Mouse (Mus musculus): ENCODE measurements around the gene Slc13a3. TPM values are rescaled to one million over a fixed set of nuclear protein-coding genes. Genes with fewer than 3 reads are reported as not detected.

Gene Slc13a3
- polyA plus RNA-seq, 1 experiment from 2014 or later, result 24.6 TPM

- ATAC-seq (ENCODE audit: low read depth), result peak; percentile 39; the same call in 1 of the 2 replicates
- WGBS (ENCODE audit: insufficient replicate concordance), result 16% methylated on average over 8 of the region's 8 CpGs
- Histone ChIP-seq H3K27ac (ENCODE audit: low read length) (no peak overlapping the region), H3K36me3 (ENCODE audit: control insufficient read depth, insufficient read depth) (peaks cover 4% of the 10 kb centered on the region; the same call in 1 of the 2 replicates), H3K27me3 (ENCODE audit: control insufficient read depth, insufficient read depth, low read depth, low read length) (no peaks in the 10 kb centered on the region), H3K9me3 (replicated peaks; ENCODE audit: control insufficient read depth, low read length) (no peaks in the 10 kb centered on the region), H3K4me3 (ENCODE audit: low read depth, low read length) (no peak overlapping the region), H3K4me2 (ENCODE audit: low read depth, low read length) (no peak overlapping the region), H3K4me1 (ENCODE audit: control insufficient read depth, low read depth, low read length) (peaks cover under 1% of the 10 kb centered on the region; the same call in 1 of the 2 replicates), H3K9ac (ENCODE audit: low read depth, low read length) (no peak overlapping the region)
Measured at GRCm38 (mm10) chr2:165486881-165487535, 14.0 kb upstream of the Slc13a3 start.

- no peaks in the 10 kb centered on the region for H3K4me1 ChIP-seq (ENCODE audit: control insufficient read depth, low read depth, low read length)
- no peak overlapping the region for H3K4me2 ChIP-seq (ENCODE audit: low read depth, low read length)
- 75% methylated on average over 5 of the region's 5 CpGs for WGBS (ENCODE audit: insufficient replicate concordance)
- H3K36me3 ChIP-seq (ENCODE audit: control insufficient read depth, insufficient read depth), result peaks cover 4% of the 10 kb centered on the region; the same call in 1 of the 2 replicates
- H3K27ac ChIP-seq (ENCODE audit: low read length), result no peak overlapping the region
- ATAC-seq (ENCODE audit: low read depth), result no peak
- no peak overlapping the region for H3K9ac ChIP-seq (ENCODE audit: low read depth, low read length)
- H3K9me3 ChIP-seq (replicated peaks; ENCODE audit: control insufficient read depth, low read length), result no peaks in the 10 kb centered on the region
- no peaks in the 10 kb centered on the region for H3K27me3 ChIP-seq (ENCODE audit: control insufficient read depth, insufficient read depth, low read depth, low read length)
- no peak overlapping the region for H3K4me3 ChIP-seq (ENCODE audit: low read depth, low read length)
Measured at GRCm38 (mm10) chr2:165486401-165486800, 13.4 kb upstream of the Slc13a3 start.

GRCm38 (mm10) chr2:165485826-165486225 lies 12.8 kb upstream of the Slc13a3 start:
- H3K9me3 ChIP-seq (replicated peaks; ENCODE audit: control insufficient read depth, low read length), result no peaks in the 10 kb centered on the region
- H3K9ac ChIP-seq (ENCODE audit: low read depth, low read length), result no peak overlapping the region
- H3K4me2 ChIP-seq (ENCODE audit: low read depth, low read length), result no peak overlapping the region
- H3K4me1 ChIP-seq (ENCODE audit: control insufficient read depth, low read depth, low read length), result no peaks in the 10 kb centered on the region
- no peak overlapping the region for H3K27ac ChIP-seq (ENCODE audit: low read length)
- no peak overlapping the region for H3K4me3 ChIP-seq (ENCODE audit: low read depth, low read length)
- H3K36me3 ChIP-seq (ENCODE audit: control insufficient read depth, insufficient read depth), result peaks cover 4% of the 10 kb centered on the region; the same call in 1 of the 2 replicates
- WGBS (ENCODE audit: insufficient replicate concordance), result 44% methylated on average over 3 of the region's 3 CpGs
- no peak for ATAC-seq (ENCODE audit: low read depth)
- no peaks in the 10 kb centered on the region for H3K27me3 ChIP-seq (ENCODE audit: control insufficient read depth, insufficient read depth, low read depth, low read length)

- no peak for ATAC-seq (ENCODE audit: low read depth)
- WGBS (ENCODE audit: insufficient replicate concordance), result 45% methylated on average over 6 of the region's 6 CpGs
- Histone ChIP-seq H3K4me2 (ENCODE audit: low read depth, low read length) (no peak overlapping the region), H3K9ac (ENCODE audit: low read depth, low read length) (no peak overlapping the region), H3K36me3 (ENCODE audit: control insufficient read depth, insufficient read depth) (no peaks in the 10 kb centered on the region), H3K4me1 (ENCODE audit: control insufficient read depth, low read depth, low read length) (no peaks in the 10 kb centered on the region), H3K9me3 (replicated peaks; ENCODE audit: control insufficient read depth, low read length) (no peaks in the 10 kb centered on the region), H3K27me3 (ENCODE audit: control insufficient read depth, insufficient read depth, low read depth, low read length) (no peaks in the 10 kb centered on the region), H3K27ac (ENCODE audit: low read length) (no peak overlapping the region), H3K4me3 (ENCODE audit: low read depth, low read length) (no peak overlapping the region)
Measured at GRCm38 (mm10) chr2:165484152-165484551, 11.1 kb upstream of the Slc13a3 start.

GRCm38 (mm10) chr2:165482003-165482402 lies 9.0 kb upstream of the Slc13a3 start:
- Histone ChIP-seq H3K4me3 (ENCODE audit: low read depth, low read length) (no peak overlapping the region), H3K4me1 (ENCODE audit: control insufficient read depth, low read depth, low read length) (no peaks in the 10 kb centered on the region), H3K27me3 (ENCODE audit: control insufficient read depth, insufficient read depth, low read depth, low read length) (no peaks in the 10 kb centered on the region), H3K36me3 (ENCODE audit: control insufficient read depth, insufficient read depth) (no peaks in the 10 kb centered on the region), H3K4me2 (ENCODE audit: low read depth, low read length) (no peak overlapping the region), H3K9ac (ENCODE audit: low read depth, low read length) (no peak overlapping the region), H3K27ac (ENCODE audit: low read length) (no peak overlapping the region), H3K9me3 (replicated peaks; ENCODE audit: control insufficient read depth, low read length) (no peaks in the 10 kb centered on the region)
- WGBS (ENCODE audit: insufficient replicate concordance), result 49% methylated on average over 8 of the region's 8 CpGs
- ATAC-seq (ENCODE audit: low read depth), result peak; percentile 19; the same call in 1 of the 2 replicates

GRCm38 (mm10) chr2:165475850-165476249 lies 2.8 kb upstream of the Slc13a3 start:
- Histone ChIP-seq H3K4me2 (ENCODE audit: low read depth, low read length) (no peak overlapping the region), H3K4me1 (ENCODE audit: control insufficient read depth, low read depth, low read length) (no peaks in the 10 kb centered on the region), H3K27me3 (ENCODE audit: control insufficient read depth, insufficient read depth, low read depth, low read length) (no peaks in the 10 kb centered on the region), H3K36me3 (ENCODE audit: control insufficient read depth, insufficient read depth) (no peaks in the 10 kb centered on the region), H3K9me3 (replicated peaks; ENCODE audit: control insufficient read depth, low read length) (no peaks in the 10 kb centered on the region), H3K9ac (ENCODE audit: low read depth, low read length) (no peak overlapping the region), H3K4me3 (ENCODE audit: low read depth, low read length) (no peak overlapping the region), H3K27ac (ENCODE audit: low read length) (no peak overlapping the region)
- 57% methylated on average over 5 of the region's 5 CpGs for WGBS (ENCODE audit: insufficient replicate concordance)
- ATAC-seq (ENCODE audit: low read depth), result no peak

- Histone ChIP-seq H3K27ac (ENCODE audit: low read length) (no peak overlapping the region), H3K4me3 (ENCODE audit: low read depth, low read length) (no peak overlapping the region), H3K4me2 (ENCODE audit: low read depth, low read length) (no peak overlapping the region), H3K36me3 (ENCODE audit: control insufficient read depth, insufficient read depth) (no peaks in the 10 kb centered on the region), H3K9me3 (replicated peaks; ENCODE audit: control insufficient read depth, low read length) (no peaks in the 10 kb centered on the region), H3K4me1 (ENCODE audit: control insufficient read depth, low read depth, low read length) (no peaks in the 10 kb centered on the region), H3K9ac (ENCODE audit: low read depth, low read length) (no peak overlapping the region), H3K27me3 (ENCODE audit: control insufficient read depth, insufficient read depth, low read depth, low read length) (no peaks in the 10 kb centered on the region)
- ATAC-seq (ENCODE audit: low read depth), result no peak
- 57% methylated on average over 7 of the region's 7 CpGs for WGBS (ENCODE audit: insufficient replicate concordance)
Measured at GRCm38 (mm10) chr2:165475412-165475811, 2.4 kb upstream of the Slc13a3 start.

- H3K4me3 ChIP-seq (ENCODE audit: low read depth, low read length), result peak overlapping the region; percentile 38
- H3K9me3 ChIP-seq (replicated peaks; ENCODE audit: control insufficient read depth, low read length), result no peaks in the 10 kb centered on the region
- H3K4me2 ChIP-seq (ENCODE audit: low read depth, low read length), result peak overlapping the region; percentile 31
- no peak overlapping the region for H3K9ac ChIP-seq (ENCODE audit: low read depth, low read length)
- H3K4me1 ChIP-seq (ENCODE audit: control insufficient read depth, low read depth, low read length), result no peaks in the 10 kb centered on the region; the same call in 1 of the 2 replicates
- H3K36me3 ChIP-seq (ENCODE audit: control insufficient read depth, insufficient read depth), result no peaks in the 10 kb centered on the region
- no peaks in the 10 kb centered on the region for H3K27me3 ChIP-seq (ENCODE audit: control insufficient read depth, insufficient read depth, low read depth, low read length)
- WGBS (ENCODE audit: insufficient replicate concordance), result 59% methylated on average over 11 of the region's 11 CpGs
- no peak overlapping the region for H3K27ac ChIP-seq (ENCODE audit: low read length)
- peak; percentile 44 for ATAC-seq (ENCODE audit: low read depth)
Measured at GRCm38 (mm10) chr2:165471943-165472342, 1.1 kb downstream of the Slc13a3 start.

- Histone ChIP-seq H3K4me3 (ENCODE audit: low read depth, low read length) (no peak overlapping the region), H3K36me3 (ENCODE audit: control insufficient read depth, insufficient read depth) (no peaks in the 10 kb centered on the region), H3K27me3 (ENCODE audit: control insufficient read depth, insufficient read depth, low read depth, low read length) (no peaks in the 10 kb centered on the region), H3K9ac (ENCODE audit: low read depth, low read length) (no peak overlapping the region), H3K4me2 (ENCODE audit: low read depth, low read length) (no peak overlapping the region), H3K27ac (ENCODE audit: low read length) (no peak overlapping the region), H3K9me3 (replicated peaks; ENCODE audit: control insufficient read depth, low read length) (no peaks in the 10 kb centered on the region), H3K4me1 (ENCODE audit: control insufficient read depth, low read depth, low read length) (no peaks in the 10 kb centered on the region; the same call in 1 of the 2 replicates)
- WGBS (ENCODE audit: insufficient replicate concordance), result 24% methylated on average over 5 of the region's 5 CpGs
- ATAC-seq (ENCODE audit: low read depth), result no peak
Measured at GRCm38 (mm10) chr2:165470167-165470566, 2.9 kb downstream of the Slc13a3 start.

Data from liver, embryonic 16.5 days (tissue).